Mouse (Mus musculus) cerebellum, adult (tissue): ENCODE measurements at regions not wholly inside any gene's neighbourhood (a gene's known extent, or its start where the extent isn't known, plus 50 kb on each side); places are given as distances from the start of the nearest gene placed in this dataset.

Experiments
- ATAC-seq: cut with Nextera tagmentation; 2 replicates; pipeline ENCODE4 v1.9.2; 2017; ENCODE audit warnings: mild to moderate bottlenecking, moderate library complexity, mixed read lengths; ENCODE audit not compliant: insufficient number of reproducible peaks, low FRiP score, low TSS enrichment

DNA sequence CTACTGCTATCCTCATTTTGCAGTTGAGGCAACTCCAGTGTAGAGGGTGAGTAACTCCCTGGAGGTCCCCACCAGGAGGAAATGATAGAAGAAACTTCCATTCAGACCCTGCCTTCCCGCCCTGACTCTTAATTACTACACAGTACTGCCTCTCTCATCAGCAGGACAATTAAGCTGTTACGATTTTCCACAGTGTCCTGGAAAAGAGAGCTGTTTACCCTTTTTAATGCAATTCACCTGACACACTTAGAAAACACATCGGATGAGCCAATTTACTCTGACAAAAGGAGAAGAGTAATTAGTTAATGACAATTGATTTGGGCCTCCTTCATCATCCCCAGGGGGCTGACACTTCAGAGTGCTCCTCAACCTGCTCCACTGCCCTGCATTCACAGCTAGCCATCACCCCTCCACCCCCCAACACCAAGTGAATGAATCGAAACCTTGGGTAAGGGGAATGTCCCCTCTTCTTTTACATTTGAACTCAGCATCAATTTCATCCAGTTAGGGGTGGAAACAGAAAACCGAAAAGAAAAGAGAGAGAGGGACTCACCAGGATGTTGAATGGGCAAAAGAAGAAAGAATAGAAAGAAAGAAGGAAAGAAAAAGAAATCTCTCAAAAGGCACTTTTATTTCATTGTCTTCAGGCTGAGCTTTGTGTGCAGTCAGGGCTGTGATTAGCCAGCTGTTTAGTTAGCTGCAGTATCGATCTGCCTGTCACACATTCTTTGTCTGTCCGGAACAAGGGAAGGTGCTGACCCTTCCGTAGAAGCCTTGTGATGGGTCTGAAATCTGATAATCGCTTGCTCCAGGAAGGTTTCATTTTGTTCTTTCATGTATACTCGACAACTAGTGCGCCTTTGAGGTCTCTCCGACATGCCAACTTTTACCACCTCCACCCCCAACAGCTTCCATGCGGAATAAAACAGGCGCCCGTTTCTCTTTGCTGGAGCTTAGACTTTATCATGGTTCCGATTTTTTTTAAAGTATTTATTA is 482.6 kb upstream of the Tenm4 start:
- no peak for ATAC-seq

- ATAC-seq = no peak
Measured at GRCm38 (mm10) chr7:95689161-95689833, 481.7 kb upstream of the Tenm4 start.

DNA sequence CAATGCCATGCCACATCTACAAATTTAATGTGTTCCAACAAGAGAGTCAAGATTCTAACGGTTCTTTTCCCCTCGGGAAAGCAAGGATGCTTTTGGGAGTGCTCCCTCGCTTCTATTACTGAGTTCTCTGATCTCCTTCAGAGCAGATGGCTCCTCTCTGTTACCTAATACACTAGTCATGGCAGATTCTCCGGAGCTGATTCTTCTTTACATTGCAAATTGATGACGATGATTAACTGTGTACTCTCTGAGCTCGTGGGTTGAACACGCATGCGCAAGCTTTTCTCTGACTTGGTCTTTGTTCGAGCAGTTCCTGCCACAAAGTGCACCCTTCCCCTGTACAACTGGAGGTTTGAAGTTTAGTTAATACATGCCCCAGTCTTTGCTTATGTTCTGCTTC is 471.5 kb upstream of the Tenm4 start:
- no peak for ATAC-seq

- no peak for ATAC-seq
Measured at GRCm38 (mm10) chr7:95710088-95710487, 461.0 kb upstream of the Tenm4 start.

GRCm38 (mm10) chr7:95720083-95720482 is 451.0 kb upstream of the Tenm4 start:
- no peak for ATAC-seq

DNA sequence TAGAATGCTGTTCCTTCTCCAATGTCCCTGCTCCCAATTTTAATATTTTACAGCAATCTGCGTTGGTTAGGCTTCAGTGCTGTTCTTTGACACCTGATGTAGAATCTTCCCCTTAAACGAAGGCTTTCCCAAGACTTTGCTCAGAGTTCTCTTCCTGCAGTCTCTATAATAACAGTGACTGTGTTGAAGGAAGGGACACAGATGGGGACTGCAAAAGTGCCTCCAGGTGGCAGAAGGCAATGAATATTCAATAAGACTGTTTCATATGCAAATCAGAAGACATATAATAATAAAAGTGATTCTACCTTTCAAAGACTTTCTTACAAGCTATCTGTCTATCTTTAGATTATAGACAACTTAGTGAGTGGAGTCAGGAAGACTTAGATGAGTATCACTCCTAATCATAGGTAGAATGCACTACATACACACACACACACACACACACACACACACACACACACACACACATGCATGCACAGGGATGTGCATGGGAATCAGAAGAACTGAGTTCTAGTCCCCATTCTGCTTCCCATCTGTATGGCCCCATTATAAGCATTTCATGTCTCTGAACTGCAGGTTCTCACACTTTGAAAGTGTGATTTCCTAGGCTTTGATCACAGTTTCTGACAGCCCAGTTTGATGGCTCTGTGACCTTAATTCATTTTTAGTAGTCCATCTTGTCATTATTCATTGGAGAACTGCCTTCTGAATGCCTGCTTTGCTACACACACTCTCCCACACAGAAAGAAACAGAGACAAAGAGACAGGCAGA is 445.1 kb upstream of the Tenm4 start:
- ATAC-seq = no peak

GRCm38 (mm10) chr7:95733807-95734206 is 437.2 kb upstream of the Tenm4 start:
- no peak for ATAC-seq

DNA sequence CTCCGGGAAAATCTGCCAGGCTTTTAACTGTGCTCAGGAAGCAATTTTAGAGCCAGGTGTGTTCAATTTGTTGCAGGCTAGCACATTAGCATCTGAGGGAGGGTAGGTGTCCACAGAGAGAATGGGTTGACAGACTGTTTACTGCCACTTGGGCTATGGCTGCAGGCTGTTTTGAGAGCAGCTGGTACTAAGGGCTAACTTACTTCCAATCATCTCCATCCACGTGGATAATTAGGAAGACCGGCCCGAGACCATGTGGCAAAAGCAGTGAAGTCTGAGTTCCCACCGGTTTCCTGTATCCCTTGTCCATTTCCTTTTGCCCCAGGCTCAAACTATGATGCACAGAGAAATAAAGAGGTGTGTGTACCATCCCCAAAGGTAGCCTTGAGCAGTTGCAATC is 436.5 kb upstream of the Tenm4 start:
- no peak for ATAC-seq

DNA sequence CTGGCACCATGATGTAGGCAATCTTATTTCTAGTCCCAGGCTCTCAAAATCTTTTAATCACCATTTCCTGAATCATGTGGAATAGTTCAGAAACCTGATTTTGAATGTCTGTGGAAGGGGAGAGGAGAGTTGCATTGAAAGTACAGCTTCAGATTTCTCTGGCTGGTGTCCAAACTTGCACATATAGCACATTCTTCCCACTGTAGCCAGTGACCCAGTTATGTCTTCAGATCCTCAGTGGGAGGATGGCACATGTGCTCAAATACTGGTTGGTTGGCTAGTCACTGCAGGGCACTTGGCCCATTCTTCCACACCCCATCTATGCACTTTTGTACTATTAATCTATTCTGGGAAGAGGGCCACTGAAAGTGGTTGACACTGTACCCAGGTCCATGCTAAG is 434.3 kb upstream of the Tenm4 start:
- ATAC-seq = no peak

DNA sequence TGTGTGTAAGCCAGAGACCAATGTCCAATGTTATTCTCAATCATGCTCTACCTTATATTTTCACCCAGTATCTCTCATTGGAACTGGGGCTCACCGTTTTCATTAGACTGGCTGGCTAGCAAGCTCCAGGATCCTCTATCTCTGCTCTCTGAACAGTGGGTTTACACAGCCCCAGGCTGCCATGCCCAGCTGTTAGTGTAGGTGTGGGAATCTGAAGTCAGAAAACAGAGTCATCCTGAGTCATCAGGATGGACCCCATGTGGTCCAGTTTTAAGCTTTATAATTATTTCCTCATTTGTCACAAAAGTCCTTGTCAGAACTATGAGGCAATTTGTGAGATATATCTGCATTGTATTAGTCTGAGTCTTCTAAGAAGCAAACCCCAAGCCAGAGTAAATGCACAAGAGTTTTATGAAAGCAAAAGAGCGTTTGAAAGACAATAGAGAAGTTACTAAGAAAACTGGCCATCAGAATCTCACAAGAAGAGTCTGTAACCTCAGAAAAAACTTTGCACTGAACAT is 432.3 kb upstream of the Tenm4 start:
- no peak for ATAC-seq

DNA sequence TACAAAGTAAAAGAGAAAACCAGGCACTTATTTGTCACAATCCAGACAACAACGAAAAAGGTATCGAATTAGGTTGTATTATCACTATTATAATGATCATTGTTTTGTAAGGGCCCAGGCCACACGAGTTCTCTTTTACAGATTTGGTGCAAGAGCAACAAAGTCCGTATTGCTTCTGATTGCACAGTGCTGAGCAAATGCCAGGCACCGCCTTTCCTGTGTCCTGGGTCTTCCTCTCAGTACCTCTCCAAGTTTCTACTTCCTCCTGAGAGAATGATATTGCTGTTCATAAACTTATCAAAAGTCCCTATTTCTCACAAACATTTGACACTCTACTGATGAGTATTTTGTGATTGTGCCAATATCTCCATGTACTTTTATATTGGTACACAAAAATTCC is 431.3 kb upstream of the Tenm4 start:
- no peak for ATAC-seq

- no peak for ATAC-seq
Measured at GRCm38 (mm10) chr7:95758375-95758774, 412.7 kb upstream of the Tenm4 start.

- no peak for ATAC-seq
Measured at GRCm38 (mm10) chr7:95760945-95761661, 409.9 kb upstream of the Tenm4 start.

DNA sequence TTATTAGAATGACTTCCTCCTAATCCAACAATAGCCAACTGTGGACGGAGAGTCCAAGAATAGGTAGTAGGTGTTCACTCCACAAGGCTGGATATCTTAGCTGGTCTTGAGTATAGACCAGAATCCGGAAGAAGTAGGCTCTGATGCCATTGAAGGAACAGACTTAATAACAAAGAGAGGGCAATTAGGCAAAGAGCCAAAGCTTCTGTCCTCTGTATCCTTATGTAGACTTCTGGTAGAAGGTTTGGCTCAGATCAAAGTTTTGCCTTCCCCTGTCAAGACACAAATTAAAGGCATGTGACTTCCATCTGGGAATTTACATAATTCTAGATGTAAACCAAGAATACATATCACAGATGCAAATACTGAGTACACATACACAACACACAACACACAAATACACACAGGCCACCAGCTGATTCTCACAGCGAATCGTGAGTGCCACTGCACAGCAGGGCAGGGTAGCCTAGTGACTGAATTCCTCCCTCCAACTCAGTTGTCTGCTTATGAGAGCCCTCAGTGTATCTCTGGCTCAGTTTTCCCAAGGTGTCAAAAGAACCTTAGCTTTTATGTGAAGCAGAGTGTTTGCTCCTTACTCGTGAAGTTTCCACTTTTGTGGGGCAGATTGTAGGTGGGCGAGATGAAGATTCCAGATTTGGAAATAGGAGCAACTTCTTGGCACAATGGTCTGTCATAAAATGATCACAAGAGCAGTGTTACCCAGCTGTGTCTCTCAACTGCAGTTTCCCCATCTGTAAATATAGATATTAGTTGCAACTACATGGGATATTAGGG is 404.5 kb upstream of the Tenm4 start:
- no peak for ATAC-seq

DNA sequence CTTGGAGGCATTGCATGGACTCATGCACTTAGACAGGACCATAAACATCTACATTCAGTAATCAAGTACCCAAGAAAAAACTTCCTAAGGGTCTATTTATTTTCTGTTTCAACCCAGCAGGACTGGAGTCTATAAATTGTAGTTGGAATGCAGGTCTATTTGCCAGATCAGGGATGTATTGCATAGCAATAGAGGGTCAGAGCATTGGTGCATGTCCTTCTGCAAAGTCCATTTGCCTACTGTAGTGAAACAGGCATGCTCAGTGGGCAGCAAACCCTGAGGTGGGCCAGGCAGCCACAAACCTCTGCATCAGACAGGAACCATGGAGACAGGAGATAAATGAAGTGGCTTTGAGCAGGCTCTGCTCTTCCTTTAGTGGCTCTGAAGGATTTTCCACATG is 386.5 kb upstream of the Tenm4 start:
- no peak for ATAC-seq

DNA sequence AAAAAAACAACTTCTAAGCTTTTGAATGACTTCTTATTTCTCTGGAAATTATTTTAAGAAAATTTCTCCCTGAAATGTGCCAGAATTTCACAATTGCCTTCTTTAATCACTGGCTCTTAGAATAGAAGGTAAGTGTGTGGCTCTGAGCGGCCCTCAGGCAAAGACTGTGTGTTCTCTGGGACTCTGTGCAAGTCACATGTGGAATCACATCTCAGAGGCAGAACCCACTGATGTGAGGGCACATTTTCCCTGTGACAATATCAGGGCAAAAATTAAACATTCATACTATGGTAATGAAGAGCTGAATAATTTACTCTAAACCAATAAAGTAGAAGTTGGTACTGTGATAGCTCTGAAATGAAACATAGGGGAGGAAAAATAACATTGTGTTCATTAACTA is 383.5 kb upstream of the Tenm4 start:
- no peak for ATAC-seq

DNA sequence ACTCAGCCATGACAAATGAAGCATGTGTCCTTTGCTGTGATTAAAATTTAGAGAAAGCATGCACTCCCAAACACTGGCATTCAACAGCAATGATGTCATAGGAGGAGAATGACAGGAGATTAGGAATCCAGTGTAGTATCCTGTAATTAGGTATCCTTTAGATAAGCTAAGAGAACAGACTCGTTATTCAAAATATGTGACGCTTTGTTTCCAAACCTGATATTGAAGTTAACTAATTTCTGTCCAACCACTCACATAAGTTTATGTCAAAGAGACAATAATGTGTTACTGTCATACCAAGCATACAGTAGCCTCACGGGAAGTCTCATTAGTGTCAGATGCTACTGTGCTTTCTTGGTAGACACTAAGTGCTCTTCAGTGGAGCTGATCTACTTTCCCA is 383.1 kb upstream of the Tenm4 start:
- no peak for ATAC-seq

GRCm38 (mm10) chr7:95789424-95789823 is 381.6 kb upstream of the Tenm4 start:
- ATAC-seq = no peak

GRCm38 (mm10) chr7:95799022-95799421 is 372.0 kb upstream of the Tenm4 start:
- ATAC-seq = no peak
